Mouse (Mus musculus) ES-Bruce4 (cell line): ENCODE data around the gene Nrxn3.

ENCODE experiments used
- CTCF ChIP-seq: IDR thresholded peaks from one replicate; pipeline ENCODE4 v1.8.1; 2011; ENCODE audit warnings: low read depth, low read length
- POLR2A ChIP-seq: IDR thresholded peaks from one replicate; pipeline ENCODE4 v1.8.1; 2011; ENCODE audit warnings: low read length; ENCODE audit not compliant: insufficient read depth

- no peak for TF ChIP-seq CTCF
- TF ChIP-seq POLR2A, result no peak
These were observed 1186.9 kb downstream of the Nrxn3 start for GRCm38 (mm10) chr12:89909578-89909977.
